In genomic region chr4:126838799-126839198, GRCm38 (mm10) we compare ENCODE assay signal across 22 mouse cellular contexts.
A peak's percentile ranks its signal among the peaks of the same experiment; 100 is the strongest.
DNase-seq lines count a peak whose midpoint lies in the region; ATAC-seq and TF ChIP-seq lines count a peak whose summit lies in the region.
"Had no signal": no experiment of that assay in that cellular context is flagged by ENCODE, and none has a peak within 500 bp of the region (broad histone marks: within the 10 kb centered on the region; RNA-seq: fewer than 3 reads in every experiment).

No protein-coding gene starts in this region.

- H3K36me3 ChIP-seq in heart, embryonic 12.5 days, result peaks cover 37% of the 10 kb centered on the region
- no peaks in the 10 kb centered on the region for H3K36me3 ChIP-seq in heart, adult 2 months (ENCODE audit: control insufficient read depth, insufficient read depth, low read length)
- peaks cover 86% of the 10 kb centered on the region for H3K36me3 ChIP-seq in hindbrain, embryonic 13.5 days
- peaks cover 70% of the 10 kb centered on the region for H3K36me3 ChIP-seq in hindbrain, embryonic 14.5 days (replicated peaks; ENCODE audit: control insufficient read depth, insufficient read depth)
- peaks cover 71% of the 10 kb centered on the region for H3K36me3 ChIP-seq in midbrain, embryonic 13.5 days
- peaks cover 44% of the 10 kb centered on the region for H3K36me3 ChIP-seq in midbrain, postnatal 0 days (ENCODE audit: insufficient read depth, low read length)

- TF ChIP-seq CTCF in heart, adult 2 months (IDR thresholded peaks at IDR 0.05), result no peak
- TF ChIP-seq CTCF in midbrain, postnatal 0 days (IDR thresholded peaks at IDR 0.05), result no peak

- peaks cover 14% of the 10 kb centered on the region; the same call in 1 of the 2 replicates for H3K4me1 ChIP-seq in heart, embryonic 12.5 days (replicated peaks)
- H3K4me1 ChIP-seq in heart, adult 2 months (ENCODE audit: control insufficient read depth, insufficient read depth, low read length), result peaks cover 5% of the 10 kb centered on the region
- H3K4me1 ChIP-seq in hindbrain, embryonic 13.5 days (replicated peaks), result peaks cover 3% of the 10 kb centered on the region
- no peaks in the 10 kb centered on the region for H3K4me1 ChIP-seq in hindbrain, embryonic 14.5 days (replicated peaks; ENCODE audit: control insufficient read depth, insufficient read depth, low read length)
- H3K4me1 ChIP-seq in midbrain, embryonic 13.5 days (replicated peaks), result no peaks in the 10 kb centered on the region
- H3K4me1 ChIP-seq in midbrain, postnatal 0 days (ENCODE audit: insufficient read depth, low read length), result no peaks in the 10 kb centered on the region
- H3K4me1 ChIP-seq: lung, embryonic 15.5 days had no signal

- no peaks in the 10 kb centered on the region for H3K27me3 ChIP-seq in heart, embryonic 12.5 days (replicated peaks)
- H3K27me3 ChIP-seq in heart, adult 2 months (ENCODE audit: control insufficient read depth, insufficient read depth, low read length), result no peaks in the 10 kb centered on the region
- H3K27me3 ChIP-seq in hindbrain, embryonic 13.5 days, result no peaks in the 10 kb centered on the region
- no peaks in the 10 kb centered on the region for H3K27me3 ChIP-seq in hindbrain, embryonic 14.5 days (ENCODE audit: control insufficient read depth, insufficient read depth, low read length)
- H3K27me3 ChIP-seq in midbrain, embryonic 13.5 days, result no peaks in the 10 kb centered on the region
- no peaks in the 10 kb centered on the region for H3K27me3 ChIP-seq in midbrain, postnatal 0 days (ENCODE audit: insufficient read depth, low read length)
- H3K27me3 ChIP-seq: hindbrain, embryonic 15.5 days; lung, embryonic 15.5 days; megakaryocyte, embryonic 14.5 days had no signal

- intact Hi-C loops in heart, adult 2 months (cut with DNase I), result loop anchor here (2.0 kb wide), 1 partner anchor 238 kb away; no protein-coding TSS in a partner anchor

- no peaks in the 10 kb centered on the region for H3K79me2 ChIP-seq in heart, adult 2 months (replicated peaks; ENCODE audit: control insufficient read depth, insufficient read depth, low read length)

- peak overlapping the region; percentile 35; the same call in 1 of the 2 replicates for H3K27ac ChIP-seq in heart, embryonic 12.5 days (ENCODE audit: poor library complexity, severe bottlenecking)
- H3K27ac ChIP-seq in heart, adult 2 months, result no peak overlapping the region
- no peak overlapping the region for H3K27ac ChIP-seq in hindbrain, embryonic 13.5 days
- H3K27ac ChIP-seq in hindbrain, embryonic 14.5 days, result no peak overlapping the region
- no peak overlapping the region for H3K27ac ChIP-seq in midbrain, embryonic 13.5 days
- no peak overlapping the region for H3K27ac ChIP-seq in midbrain, postnatal 0 days (ENCODE audit: low read depth, low read length)
- H3K27ac ChIP-seq: hindbrain, embryonic 15.5 days; left cerebral cortex, adult 2 months; liver, embryonic 14.5 days; lung, embryonic 15.5 days had no signal

- no peaks in the 10 kb centered on the region for H3K9me3 ChIP-seq in heart, embryonic 12.5 days (replicated peaks)
- no peaks in the 10 kb centered on the region for H3K9me3 ChIP-seq in hindbrain, embryonic 13.5 days
- H3K9me3 ChIP-seq in hindbrain, embryonic 14.5 days (ENCODE audit: control insufficient read depth, low read length), result no peaks in the 10 kb centered on the region
- H3K9me3 ChIP-seq in midbrain, embryonic 13.5 days, result no peaks in the 10 kb centered on the region
- no peaks in the 10 kb centered on the region for H3K9me3 ChIP-seq in midbrain, postnatal 0 days (ENCODE audit: low read length)
- H3K9me3 ChIP-seq: hindbrain, embryonic 15.5 days; lung, embryonic 15.5 days; megakaryocyte, embryonic 14.5 days had no signal

- WGBS in heart, embryonic 12.5 days, result 73% methylated on average over 7 of the region's 7 CpGs
- 33% methylated on average over 7 of the region's 7 CpGs for WGBS in heart, adult 2 months
- 87% methylated on average over 7 of the region's 7 CpGs for WGBS in hindbrain, embryonic 13.5 days
- WGBS in hindbrain, embryonic 14.5 days, result 89% methylated on average over 7 of the region's 7 CpGs
- WGBS in midbrain, embryonic 13.5 days, result 83% methylated on average over 7 of the region's 7 CpGs
- WGBS in midbrain, postnatal 0 days, result 84% methylated on average over 7 of the region's 7 CpGs

- no peak for TF ChIP-seq EP300 in heart, adult 2 months (IDR thresholded peaks at IDR 0.05; ENCODE audit: insufficient read depth, low read depth, low read length)

- H3K4me2 ChIP-seq in heart, embryonic 12.5 days, result no peak overlapping the region
- H3K4me2 ChIP-seq in hindbrain, embryonic 13.5 days, result no peak overlapping the region
- H3K4me2 ChIP-seq in hindbrain, embryonic 14.5 days (replicated peaks), result no peak overlapping the region
- no peak overlapping the region for H3K4me2 ChIP-seq in midbrain, embryonic 13.5 days (replicated peaks)
- H3K4me2 ChIP-seq in midbrain, postnatal 0 days (ENCODE audit: low read depth, low read length, poor library complexity, severe bottlenecking), result no peak overlapping the region
- H3K4me2 ChIP-seq: hindbrain, embryonic 15.5 days; lung, embryonic 15.5 days had no signal

- H3K4me3 ChIP-seq in heart, embryonic 12.5 days, result no peak overlapping the region
- H3K4me3 ChIP-seq in heart, adult 2 months, result no peak overlapping the region
- no peak overlapping the region for H3K4me3 ChIP-seq in hindbrain, embryonic 13.5 days
- no peak overlapping the region for H3K4me3 ChIP-seq in hindbrain, embryonic 14.5 days (replicated peaks; ENCODE audit: low read length)
- no peak overlapping the region for H3K4me3 ChIP-seq in midbrain, embryonic 13.5 days (replicated peaks)
- no peak overlapping the region for H3K4me3 ChIP-seq in midbrain, postnatal 0 days (ENCODE audit: low read depth, low read length)
- H3K4me3 ChIP-seq: hindbrain, embryonic 15.5 days; left cerebral cortex, adult 2 months; lung, embryonic 15.5 days; megakaryocyte, embryonic 14.5 days had no signal

- H3K9ac ChIP-seq in heart, embryonic 12.5 days, result peak overlapping the region; percentile 33; the same call in 1 of the 2 replicates
- no peak overlapping the region for H3K9ac ChIP-seq in heart, adult 2 months (ENCODE audit: low read depth, low read length)
- peak overlapping the region; percentile 43 for H3K9ac ChIP-seq in hindbrain, embryonic 13.5 days
- no peak overlapping the region for H3K9ac ChIP-seq in hindbrain, embryonic 14.5 days
- 0 out of 2 replicates have a peak overlapping the region, but pooled peaks have one; percentile 3 for H3K9ac ChIP-seq in midbrain, embryonic 13.5 days (replicated peaks)
- no peak overlapping the region for H3K9ac ChIP-seq in midbrain, postnatal 0 days (replicated peaks; ENCODE audit: low read length, poor library complexity, severe bottlenecking)
- H3K9ac ChIP-seq: forebrain, postnatal 0 days; hindbrain, embryonic 15.5 days; liver, embryonic 14.5 days; lung, embryonic 15.5 days had no signal

- no peak for TF ChIP-seq POLR2A in heart, adult 2 months (IDR thresholded peaks at IDR 0.05; ENCODE audit: insufficient read depth, low read depth, low read length)

- ATAC-seq in heart, embryonic 12.5 days (ENCODE audit: insufficient number of reproducible peaks, low FRiP score), result no peak
- ATAC-seq in hindbrain, embryonic 13.5 days (ENCODE audit: low FRiP score), result no peak
- no peak for ATAC-seq in hindbrain, embryonic 14.5 days (ENCODE audit: low FRiP score)
- ATAC-seq in midbrain, embryonic 13.5 days, result no peak
- no peak for ATAC-seq in midbrain, postnatal 0 days (ENCODE audit: low FRiP score)
- ATAC-seq: activated CD4-positive, CD25-positive, alpha-beta regulatory T cell, adult 4 months; forebrain, postnatal 0 days had no signal

- no peak for DNase-seq in heart, adult 2 months
- no peak for DNase-seq in hindbrain, embryonic 14.5 days (ENCODE audit: low spot score)
- no peak for DNase-seq in midbrain, postnatal 0 days (ENCODE audit: low spot score)
- DNase-seq in urinary bladder, postnatal 14 days (ENCODE audit: low spot score), result no peak
- DNase-seq: adrenal gland, adult 8-10 months; cerebellum, adult 18-20 months; cerebellum, postnatal 14 days; forebrain, postnatal 0 days; gastrocnemius, postnatal 36 days; kidney, postnatal 4 days; lung, postnatal 36 days; right cerebral cortex, postnatal 14 days; spleen, adult 18-20 months had no signal

Comparison
In these comparisons a context has a peak if more than half of its experiments do, and no peak if none do; other contexts are left out.
1. H3K9ac ChIP-seq: peak in heart, embryonic 12.5 days (single experiment), hindbrain, embryonic 13.5 days (single experiment) and midbrain, embryonic 13.5 days (single experiment); none in heart, adult 2 months (single experiment), hindbrain, embryonic 14.5 days (single experiment) and midbrain, postnatal 0 days (single experiment).